Mouse (Mus musculus) heart, postnatal 4 days (tissue): ENCODE results near the gene Tmem45a. TPM values are rescaled to one million over a fixed set of nuclear protein-coding genes. Genes with fewer than 3 reads are reported as not detected.

Experiments used
- DNase-seq: peaks from one replicate; pipeline ENCODE4 v3.0.0; 2021
- total RNA-seq, 2 experiments: library from RNA; stranded (reverse); gene quantifications; 2 replicates each; pipeline ENCODE4 v1.2.3; 2021

Tmem45a gene
- total RNA-seq, 2 experiments from 2014 or later = 5.7 to 8.3 TPM

DNA sequence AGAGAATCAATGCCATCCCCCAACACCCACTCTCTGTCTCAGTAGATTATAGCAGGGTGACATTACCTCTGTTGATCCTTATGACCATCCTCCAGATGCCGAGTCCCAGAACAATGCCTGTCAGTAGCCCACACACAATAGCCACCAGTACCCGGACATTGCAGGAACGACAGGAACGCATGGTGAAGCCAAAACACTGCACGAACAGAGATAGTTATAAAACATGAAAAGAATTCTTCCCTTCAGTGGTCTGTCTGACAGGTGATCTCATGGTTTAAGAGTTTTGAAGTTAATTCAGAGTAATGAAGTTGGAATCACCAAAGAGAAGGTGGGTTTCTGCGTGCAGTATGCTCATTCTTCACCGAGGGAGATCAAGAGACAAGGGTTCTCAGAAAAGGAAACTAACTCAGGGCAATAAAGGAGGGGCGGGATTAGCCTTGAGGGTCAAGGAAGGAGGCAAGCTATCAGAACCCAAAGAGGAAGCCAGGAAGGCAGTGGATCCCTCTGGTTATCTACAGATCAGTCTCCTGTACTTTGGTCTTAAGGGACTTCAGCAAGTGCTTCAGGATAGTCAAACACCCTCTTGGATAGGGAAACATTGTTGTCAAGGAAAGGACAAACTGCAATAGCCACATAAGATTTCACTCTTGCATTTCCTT is 90.4 kb downstream of the Tmem45a start, which contains the start of gene Adgrg7:
Gene Adgrg7, minus strand, starts transcription at position 375 of the 659 bp plus-strand sequence.
- DNase-seq = no peak

DNA sequence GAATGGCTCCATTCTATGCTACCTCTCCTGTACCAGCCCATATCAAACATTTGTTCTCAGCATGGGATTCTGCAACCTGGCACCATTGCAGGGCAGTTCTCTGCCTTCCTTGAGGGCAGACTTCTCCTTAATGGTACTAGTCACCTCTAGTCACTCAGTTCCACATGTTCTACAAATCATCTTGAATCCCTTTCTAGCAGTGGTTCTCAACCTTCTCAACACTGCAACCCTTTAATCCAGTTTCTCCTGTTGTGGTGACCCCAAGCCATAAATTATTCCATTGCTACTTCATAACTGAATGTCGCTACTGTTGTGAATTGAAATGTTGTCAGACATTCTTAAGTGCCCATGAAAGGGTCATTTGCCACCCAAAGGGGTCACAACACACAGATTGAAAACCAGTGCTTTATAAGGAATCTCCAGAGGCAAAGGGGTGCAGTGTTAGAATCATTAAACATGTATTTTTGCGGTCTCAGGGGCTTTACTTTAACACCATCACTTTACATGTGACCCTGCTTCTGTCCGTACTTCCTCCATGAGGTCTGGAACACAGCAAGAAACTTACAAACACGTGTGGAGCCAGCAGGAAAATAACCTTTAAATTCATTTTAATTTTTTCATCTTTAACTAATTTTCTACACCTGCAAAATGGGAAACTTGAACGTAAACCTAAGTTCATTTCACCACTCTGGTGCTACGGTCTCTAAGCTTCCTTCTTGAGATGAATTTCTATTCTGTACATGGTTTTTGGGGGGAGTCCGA is 91.4 kb downstream of the Tmem45a start:
- DNase-seq = no peak

- no peak for DNase-seq
Observed at GRCm38 (mm10) chr16:56793778-56794177, 92.2 kb downstream of the Tmem45a start.

GRCm38 (mm10) chr16:56785943-56786342 is 100.0 kb downstream of the Tmem45a start:
- DNase-seq = no peak

DNA sequence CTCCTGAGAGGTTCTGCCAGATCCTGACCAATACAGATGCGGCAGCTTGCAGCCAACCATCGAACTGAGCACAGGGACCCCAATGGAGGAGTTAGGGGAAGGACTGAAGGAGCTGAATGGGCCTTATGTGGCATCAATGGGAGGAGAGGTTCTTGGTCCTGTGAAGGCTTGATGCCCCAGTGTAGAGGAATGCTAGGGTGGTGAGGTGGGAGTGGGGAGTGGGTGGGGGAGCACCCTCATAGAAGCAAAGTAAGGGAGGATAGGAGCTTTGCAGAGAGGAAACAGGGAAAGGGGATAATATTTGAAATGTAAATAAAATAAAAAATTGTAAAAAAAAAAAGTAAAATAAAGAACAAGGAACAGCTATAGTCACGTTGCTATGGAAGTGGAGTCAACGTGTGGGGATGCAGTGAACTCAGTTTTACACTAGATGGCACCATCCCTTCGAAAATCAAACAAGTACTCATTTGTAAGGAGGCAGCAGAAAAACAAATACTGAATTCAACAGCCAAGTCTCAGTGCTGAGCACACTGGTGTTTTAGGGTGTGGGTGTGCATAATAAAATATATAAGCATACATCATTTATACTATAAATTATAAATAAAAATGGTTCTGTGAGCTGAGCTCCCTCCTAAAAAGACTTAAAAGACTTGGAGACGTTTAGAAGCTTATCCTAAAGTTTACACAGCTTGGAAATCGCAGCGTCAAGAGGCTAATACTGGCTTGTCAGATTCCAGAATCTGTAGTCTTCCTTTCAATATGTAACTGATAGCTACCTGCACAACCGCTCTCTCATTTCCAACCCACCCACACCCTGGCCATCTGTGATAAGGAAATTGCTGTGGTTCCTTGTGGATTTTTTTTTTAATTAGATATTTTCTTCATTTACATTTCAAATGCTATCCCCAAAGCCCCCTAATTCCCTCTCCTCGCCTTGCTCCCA is 114.5 kb downstream of the Tmem45a start:
- peak; percentile 55 for DNase-seq

Other genes with a start within 250 kb of the Tmem45a start
- 10 to 100 TPM; 70.4 to 73.3 TPM for gene Tfg, start 168.7 kb downstream of the Tmem45a start, total RNA-seq
- gene Adgrg7, start 90.3 kb downstream of the Tmem45a start, total RNA-seq = not detected
- not detected for gene Lnp1, start 41.9 kb upstream of the Tmem45a start, total RNA-seq
- not detected for gene Tmem45a2, start 185.2 kb upstream of the Tmem45a start, total RNA-seq
- 10 to 100 TPM; 59.8 to 62.8 TPM for gene Tomm70a, start 235.5 kb upstream of the Tmem45a start, total RNA-seq